Mouse (Mus musculus): ENCODE results near the gene Foxp1. TPM values are rescaled to one million over a fixed set of nuclear protein-coding genes. Genes with fewer than 3 reads are reported as not detected.
A peak's percentile ranks its signal among the peaks of the same experiment; 100 is the strongest.

The Foxp1 gene
- polyA plus RNA-seq, 1 experiment from 2014 or later, result 190 TPM

DNA sequence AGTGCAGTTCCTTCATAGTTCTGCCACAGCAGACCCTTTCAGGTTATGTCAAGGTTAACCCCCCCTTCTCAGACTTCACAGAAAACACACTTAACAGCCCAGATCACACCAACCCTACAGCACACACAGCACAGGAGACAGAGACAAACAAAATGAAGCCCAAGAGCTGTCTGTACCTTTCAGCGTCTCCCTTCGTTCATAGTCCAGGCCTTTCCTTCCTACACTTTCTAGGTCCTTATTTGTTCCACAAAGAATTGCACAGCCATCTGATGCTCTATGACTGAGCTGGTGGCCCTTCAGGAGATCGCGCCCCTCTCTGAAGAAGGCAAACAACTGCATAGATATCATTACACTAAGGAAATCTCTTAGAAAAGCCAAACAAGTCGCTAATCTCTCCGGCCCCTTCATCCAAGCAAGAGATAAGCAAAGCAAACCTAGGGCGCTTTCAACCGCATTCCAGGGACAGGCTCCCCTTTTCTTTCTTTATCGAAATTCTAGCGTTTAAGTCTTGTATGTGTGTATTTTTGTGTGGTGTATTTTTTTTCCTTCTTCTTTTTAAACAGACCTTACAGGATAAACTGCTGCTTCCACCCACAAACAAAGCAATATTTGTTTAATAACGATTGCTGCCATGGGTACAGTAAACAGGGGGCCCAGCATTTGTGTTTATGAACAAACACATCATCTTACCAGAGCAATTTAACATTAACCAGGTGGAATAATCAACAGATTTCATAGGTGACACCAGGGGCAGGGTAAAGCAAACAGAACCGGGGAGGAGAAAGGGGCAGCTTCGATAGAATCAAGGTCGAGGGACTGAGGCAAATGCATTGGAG, 349.2 kb downstream of the Foxp1 start:
- Histone ChIP-seq H3K27me3 (ENCODE audit: control insufficient read depth, insufficient read depth, low read length) (no peaks in the 10 kb centered on the region), H3K9me3 (ENCODE audit: control insufficient read depth, low read depth, low read length) (no peaks in the 10 kb centered on the region), H3K4me3 (ENCODE audit: low read depth, low read length) (0 out of 2 replicates have a peak overlapping the region, but pooled peaks have one; percentile 7), H3K27ac (ENCODE audit: low read length) (peak overlapping the region; percentile 74), H3K36me3 (ENCODE audit: control insufficient read depth, insufficient read depth, low read length) (no peaks in the 10 kb centered on the region), H3K4me1 (ENCODE audit: control insufficient read depth, insufficient read depth, low read length) (peaks cover 27% of the 10 kb centered on the region), H3K9ac (replicated peaks; ENCODE audit: low read depth, low read length) (no peak overlapping the region), H3K4me2 (replicated peaks; ENCODE audit: low read depth, low read length) (peak overlapping the region; percentile 13; the same call in 1 of the 2 replicates)
- ATAC-seq (ENCODE audit: insufficient number of reproducible peaks, insufficient read depth, low FRiP score, low read depth), result peak; percentile 68
- 28% methylated on average over 14 of the region's 14 CpGs for WGBS

DNA sequence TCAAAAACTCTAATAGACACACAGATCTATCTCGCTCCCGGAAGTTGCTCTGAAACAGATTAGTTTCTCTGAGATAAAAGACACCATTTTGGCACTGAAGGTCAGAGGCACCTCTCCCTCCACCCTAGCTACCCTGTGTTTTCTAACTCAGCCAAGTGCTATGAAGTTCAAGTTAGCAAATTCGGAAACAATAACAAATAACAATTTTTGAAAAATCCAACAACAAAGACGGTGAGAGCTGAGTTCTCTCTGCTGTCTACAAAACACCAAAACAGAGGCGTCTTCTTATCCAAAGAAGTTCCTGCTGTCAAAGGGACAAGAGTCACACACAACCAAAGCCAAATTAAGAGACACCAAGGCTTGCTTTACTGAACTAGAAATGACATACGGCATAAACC, 349.9 kb downstream of the Foxp1 start:
- no peaks in the 10 kb centered on the region for H3K9me3 ChIP-seq (ENCODE audit: control insufficient read depth, low read depth, low read length)
- H3K4me1 ChIP-seq (ENCODE audit: control insufficient read depth, insufficient read depth, low read length), result peaks cover 27% of the 10 kb centered on the region
- 47% methylated on average over 6 of the region's 6 CpGs for WGBS
- H3K4me3 ChIP-seq (ENCODE audit: low read depth, low read length), result peak overlapping the region; percentile 7; the same call in 1 of the 2 replicates
- no peaks in the 10 kb centered on the region for H3K36me3 ChIP-seq (ENCODE audit: control insufficient read depth, insufficient read depth, low read length)
- peak overlapping the region; percentile 13; the same call in 1 of the 2 replicates for H3K4me2 ChIP-seq (replicated peaks; ENCODE audit: low read depth, low read length)
- H3K27me3 ChIP-seq (ENCODE audit: control insufficient read depth, insufficient read depth, low read length), result no peaks in the 10 kb centered on the region
- H3K9ac ChIP-seq (replicated peaks; ENCODE audit: low read depth, low read length), result no peak overlapping the region
- ATAC-seq (ENCODE audit: insufficient number of reproducible peaks, insufficient read depth, low FRiP score, low read depth), result no peak
- peak overlapping the region; percentile 74 for H3K27ac ChIP-seq (ENCODE audit: low read length)

DNA sequence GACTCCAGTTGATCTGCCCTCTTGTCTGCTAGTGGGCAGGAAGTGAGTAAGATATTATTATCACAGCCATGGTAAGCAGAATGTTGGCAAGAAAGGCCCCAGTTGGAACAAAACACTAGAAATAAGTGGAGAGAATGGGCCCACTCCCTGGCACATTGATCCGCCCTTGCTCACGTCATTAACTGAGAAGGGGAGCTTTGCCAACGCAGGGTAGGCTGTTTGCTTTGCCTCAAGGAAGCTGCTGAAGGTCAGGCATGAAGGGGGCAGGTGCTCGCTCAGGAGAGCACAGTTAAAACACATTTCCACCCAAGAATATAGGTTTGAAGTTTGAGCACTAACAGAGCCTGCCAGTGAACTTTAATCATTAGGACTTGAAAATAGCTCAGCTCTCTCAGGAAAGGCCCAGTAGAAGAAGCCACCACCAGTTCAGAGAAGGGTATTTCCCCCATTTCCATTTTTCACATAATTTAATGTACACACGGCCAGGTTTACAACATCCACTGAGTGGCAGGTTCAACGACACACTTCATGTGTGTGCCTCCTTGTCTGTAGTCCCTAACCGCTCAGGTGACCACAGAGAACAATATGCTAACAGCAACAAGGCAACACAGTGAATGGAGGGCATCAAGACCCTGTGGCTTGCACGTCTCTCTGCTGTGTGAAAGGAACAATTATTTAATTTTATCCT, 350.5 kb downstream of the Foxp1 start:
- Histone ChIP-seq H3K27ac (ENCODE audit: low read length) (peak overlapping the region; percentile 67), H3K4me1 (ENCODE audit: control insufficient read depth, insufficient read depth, low read length) (peaks cover 30% of the 10 kb centered on the region), H3K36me3 (ENCODE audit: control insufficient read depth, insufficient read depth, low read length) (no peaks in the 10 kb centered on the region), H3K4me3 (ENCODE audit: low read depth, low read length) (no peak overlapping the region), H3K4me2 (replicated peaks; ENCODE audit: low read depth, low read length) (peak overlapping the region; percentile 18), H3K9me3 (ENCODE audit: control insufficient read depth, low read depth, low read length) (no peaks in the 10 kb centered on the region), H3K27me3 (ENCODE audit: control insufficient read depth, insufficient read depth, low read length) (no peaks in the 10 kb centered on the region), H3K9ac (replicated peaks; ENCODE audit: low read depth, low read length) (no peak overlapping the region)
- 48% methylated on average over 8 of the region's 8 CpGs for WGBS
- ATAC-seq (ENCODE audit: insufficient number of reproducible peaks, insufficient read depth, low FRiP score, low read depth), result no peak

DNA sequence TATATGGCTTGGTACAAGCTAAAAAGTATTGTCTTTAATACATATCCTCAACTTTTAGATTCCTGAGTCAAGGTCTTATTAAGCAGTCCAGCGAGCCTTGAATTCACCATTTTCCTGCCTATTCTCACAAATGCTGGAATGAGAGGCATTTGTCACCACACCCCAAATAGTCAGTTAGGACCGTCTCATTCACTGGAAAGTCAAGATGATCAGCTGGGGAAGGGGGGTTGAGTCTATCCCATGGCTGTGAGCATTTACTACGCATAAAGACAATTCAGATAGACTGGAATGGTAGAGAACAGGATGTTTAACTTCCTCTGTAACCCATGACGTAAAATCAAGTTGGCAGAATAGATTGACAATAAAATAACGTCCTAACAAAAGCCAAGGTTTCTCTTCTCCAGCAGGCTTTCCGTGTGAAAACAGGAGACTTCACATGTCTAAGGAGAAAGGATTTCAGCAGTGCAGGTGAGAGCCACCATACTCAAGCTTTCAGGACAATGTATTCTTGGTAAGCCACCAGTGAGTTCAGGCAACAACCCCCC, 351.2 kb downstream of the Foxp1 start:
- Histone ChIP-seq H3K9me3 (ENCODE audit: control insufficient read depth, low read depth, low read length) (no peaks in the 10 kb centered on the region), H3K27me3 (ENCODE audit: control insufficient read depth, insufficient read depth, low read length) (no peaks in the 10 kb centered on the region), H3K36me3 (ENCODE audit: control insufficient read depth, insufficient read depth, low read length) (no peaks in the 10 kb centered on the region), H3K4me1 (ENCODE audit: control insufficient read depth, insufficient read depth, low read length) (peaks cover 31% of the 10 kb centered on the region), H3K4me3 (ENCODE audit: low read depth, low read length) (no peak overlapping the region), H3K9ac (replicated peaks; ENCODE audit: low read depth, low read length) (no peak overlapping the region), H3K4me2 (replicated peaks; ENCODE audit: low read depth, low read length) (peak overlapping the region; percentile 18), H3K27ac (ENCODE audit: low read length) (peak overlapping the region; percentile 67)
- ATAC-seq (ENCODE audit: insufficient number of reproducible peaks, insufficient read depth, low FRiP score, low read depth), result no peak
- 64% methylated on average over 6 of the region's 6 CpGs for WGBS

DNA sequence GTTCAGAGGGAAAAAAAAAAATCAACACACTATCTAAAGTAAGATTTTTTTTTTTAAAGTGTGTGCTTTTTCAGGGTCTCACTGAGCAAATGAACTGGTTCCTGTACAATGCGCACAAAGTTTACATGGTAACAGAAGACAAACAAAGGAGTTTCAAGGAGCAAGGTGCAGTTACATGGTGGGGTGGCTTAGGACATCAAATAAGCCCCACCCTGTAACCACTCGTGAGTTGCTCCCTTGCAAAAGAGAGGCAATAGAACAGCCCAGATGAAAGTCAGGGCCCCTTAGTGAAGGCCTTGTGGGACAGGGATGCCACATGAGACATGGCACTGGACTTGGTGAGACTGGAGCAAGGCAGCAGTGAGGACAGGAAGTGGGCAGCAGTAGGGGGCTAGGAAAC, 353.8 kb downstream of the Foxp1 start:
- ATAC-seq (ENCODE audit: insufficient number of reproducible peaks, insufficient read depth, low FRiP score, low read depth), result 0 out of 2 replicates have a peak, but pooled peaks have one; percentile 53
- WGBS, result 68% methylated on average over 2 of the region's 2 CpGs
- Histone ChIP-seq H3K4me1 (ENCODE audit: control insufficient read depth, insufficient read depth, low read length) (peaks cover 27% of the 10 kb centered on the region), H3K36me3 (ENCODE audit: control insufficient read depth, insufficient read depth, low read length) (no peaks in the 10 kb centered on the region), H3K4me2 (replicated peaks; ENCODE audit: low read depth, low read length) (no peak overlapping the region), H3K27ac (ENCODE audit: low read length) (peak overlapping the region; percentile 74; the same call in 1 of the 2 replicates), H3K9me3 (ENCODE audit: control insufficient read depth, low read depth, low read length) (no peaks in the 10 kb centered on the region), H3K9ac (replicated peaks; ENCODE audit: low read depth, low read length) (no peak overlapping the region), H3K27me3 (ENCODE audit: control insufficient read depth, insufficient read depth, low read length) (no peaks in the 10 kb centered on the region), H3K4me3 (ENCODE audit: low read depth, low read length) (no peak overlapping the region)

DNA sequence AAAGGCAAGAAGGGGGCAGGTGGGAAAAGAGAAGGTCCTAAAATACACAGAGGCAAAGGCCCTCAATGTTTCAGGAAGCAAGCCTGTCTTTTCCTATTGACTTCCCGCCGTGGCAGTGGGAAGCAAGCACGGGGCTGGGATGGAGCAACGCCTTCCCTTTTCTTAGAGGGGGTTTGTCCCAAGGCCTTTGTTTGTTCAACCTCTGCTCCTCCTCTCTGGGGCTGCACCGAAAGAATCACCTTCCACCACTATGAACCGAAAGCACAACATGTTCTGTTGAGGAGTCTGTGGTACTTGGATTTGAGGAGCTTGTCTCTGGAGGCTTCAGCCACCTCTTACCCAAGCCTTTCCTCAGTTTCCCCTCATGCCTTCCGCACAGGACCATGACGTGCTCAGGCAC, 355.5 kb downstream of the Foxp1 start:
- H3K36me3 ChIP-seq (ENCODE audit: control insufficient read depth, insufficient read depth, low read length), result no peaks in the 10 kb centered on the region
- no peak overlapping the region for H3K4me3 ChIP-seq (ENCODE audit: low read depth, low read length)
- ATAC-seq (ENCODE audit: insufficient number of reproducible peaks, insufficient read depth, low FRiP score, low read depth), result peak; percentile 35; the same call in 1 of the 2 replicates
- no peaks in the 10 kb centered on the region for H3K27me3 ChIP-seq (ENCODE audit: control insufficient read depth, insufficient read depth, low read length)
- H3K27ac ChIP-seq (ENCODE audit: low read length), result peak overlapping the region; percentile 30; the same call in 1 of the 2 replicates
- no peaks in the 10 kb centered on the region for H3K9me3 ChIP-seq (ENCODE audit: control insufficient read depth, low read depth, low read length)
- no peak overlapping the region for H3K4me2 ChIP-seq (replicated peaks; ENCODE audit: low read depth, low read length)
- WGBS, result 61% methylated on average over 8 of the region's 8 CpGs
- peaks cover 21% of the 10 kb centered on the region for H3K4me1 ChIP-seq (ENCODE audit: control insufficient read depth, insufficient read depth, low read length)
- H3K9ac ChIP-seq (replicated peaks; ENCODE audit: low read depth, low read length), result no peak overlapping the region

DNA sequence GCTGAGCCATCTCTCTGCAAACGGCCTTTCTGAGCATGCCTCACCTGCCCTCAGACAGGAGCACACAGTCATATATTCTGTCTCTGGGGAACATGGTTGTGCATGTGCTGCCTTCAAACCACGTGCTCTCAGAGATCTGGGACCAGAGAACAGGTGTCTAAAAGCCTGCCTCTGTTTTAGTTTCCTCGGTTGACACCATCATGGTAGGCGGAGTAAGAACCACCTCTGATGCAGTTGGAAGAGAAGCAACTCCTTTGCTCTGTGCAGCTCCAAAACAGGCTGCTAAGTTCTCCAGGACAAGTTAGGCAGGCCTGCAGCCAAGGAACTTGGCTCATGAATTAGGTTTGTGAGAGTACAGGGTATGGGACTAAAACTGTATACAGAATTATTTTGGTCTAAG, 356.4 kb downstream of the Foxp1 start:
- Histone ChIP-seq H3K27me3 (ENCODE audit: control insufficient read depth, insufficient read depth, low read length) (no peaks in the 10 kb centered on the region), H3K9me3 (ENCODE audit: control insufficient read depth, low read depth, low read length) (no peaks in the 10 kb centered on the region), H3K36me3 (ENCODE audit: control insufficient read depth, insufficient read depth, low read length) (no peaks in the 10 kb centered on the region), H3K9ac (replicated peaks; ENCODE audit: low read depth, low read length) (no peak overlapping the region), H3K4me1 (ENCODE audit: control insufficient read depth, insufficient read depth, low read length) (peaks cover 15% of the 10 kb centered on the region; the same call in 1 of the 2 replicates), H3K4me2 (replicated peaks; ENCODE audit: low read depth, low read length) (no peak overlapping the region), H3K4me3 (ENCODE audit: low read depth, low read length) (no peak overlapping the region), H3K27ac (ENCODE audit: low read length) (no peak overlapping the region)
- WGBS, result 77% methylated on average over 4 of the region's 4 CpGs
- ATAC-seq (ENCODE audit: insufficient number of reproducible peaks, insufficient read depth, low FRiP score, low read depth), result no peak

DNA sequence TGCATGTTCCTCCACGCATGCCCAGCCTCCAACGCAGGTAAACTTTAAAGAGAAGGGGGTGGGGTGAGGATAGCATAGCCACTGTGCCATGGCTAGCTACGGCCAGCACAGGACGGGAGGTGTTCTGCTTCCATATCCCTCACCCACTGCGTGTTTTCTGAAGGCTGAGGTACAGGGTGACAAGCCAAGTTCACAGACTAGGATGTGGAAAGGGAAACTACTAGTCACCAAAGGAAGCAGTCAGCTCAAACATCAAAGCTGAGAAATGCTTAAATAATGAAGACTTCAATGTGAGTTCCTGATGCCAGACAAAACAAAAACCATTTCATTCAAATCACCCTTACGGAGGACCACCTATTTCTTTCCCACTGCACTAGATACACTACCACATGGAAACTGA, 357.8 kb downstream of the Foxp1 start:
- Histone ChIP-seq H3K27me3 (ENCODE audit: control insufficient read depth, insufficient read depth, low read length) (no peaks in the 10 kb centered on the region), H3K9ac (replicated peaks; ENCODE audit: low read depth, low read length) (no peak overlapping the region), H3K4me2 (replicated peaks; ENCODE audit: low read depth, low read length) (no peak overlapping the region), H3K4me1 (ENCODE audit: control insufficient read depth, insufficient read depth, low read length) (peaks cover 25% of the 10 kb centered on the region), H3K36me3 (ENCODE audit: control insufficient read depth, insufficient read depth, low read length) (no peaks in the 10 kb centered on the region), H3K4me3 (ENCODE audit: low read depth, low read length) (no peak overlapping the region), H3K27ac (ENCODE audit: low read length) (no peak overlapping the region), H3K9me3 (ENCODE audit: control insufficient read depth, low read depth, low read length) (no peaks in the 10 kb centered on the region)
- ATAC-seq (ENCODE audit: insufficient number of reproducible peaks, insufficient read depth, low FRiP score, low read depth), result no peak
- 79% methylated on average over 6 of the region's 6 CpGs for WGBS

Data from stomach, embryonic 14.5 days (tissue).